Mouse (Mus musculus): ENCODE results near the gene Nacad. TPM values are rescaled to one million over a fixed set of nuclear protein-coding genes. Genes with fewer than 3 reads are reported as not detected.
A peak's percentile ranks its signal among the peaks of the same experiment; 100 is the strongest.

Nacad gene
- total and polyA plus RNA-seq, 2 experiments from 2014 or later = 56.7 to 84.9 TPM

- WGBS = 76% methylated on average over 6 of the region's 6 CpGs
- TF ChIP-seq CTCF (IDR thresholded peaks at IDR 0.05; ENCODE audit: low read depth) = no peak
- Histone ChIP-seq H3K9ac (replicated peaks; ENCODE audit: low read length) (no peak overlapping the region), H3K27ac (no peak overlapping the region), H3K9me3 (ENCODE audit: low read length) (no peaks in the 10 kb centered on the region), H3K36me3 (ENCODE audit: insufficient read depth, low read length) (no peaks in the 10 kb centered on the region), H3K4me3 (ENCODE audit: low read length) (no peak overlapping the region), H3K4me2 (ENCODE audit: low read depth, low read length) (no peak overlapping the region), H3K27me3 (ENCODE audit: insufficient read depth, low read length) (no peaks in the 10 kb centered on the region), H3K4me1 (ENCODE audit: insufficient read depth, low read length) (no peaks in the 10 kb centered on the region)
- DNase-seq (ENCODE audit: low spot score) (no peak), ATAC-seq (no peak)
Measured at GRCm38 (mm10) chr11:6639072-6639471, 33.2 kb upstream of the Nacad start.

- DNase-seq (ENCODE audit: low spot score) = no peak
- Histone ChIP-seq H3K36me3 (ENCODE audit: insufficient read depth, low read length) (no peaks in the 10 kb centered on the region), H3K9ac (replicated peaks; ENCODE audit: low read length) (no peak within 1 kb of the TSS), H3K27ac (no peak within 1 kb of the TSS), H3K4me2 (ENCODE audit: low read depth, low read length) (no peak within 1 kb of the TSS), H3K9me3 (ENCODE audit: low read length) (no peaks in the 10 kb centered on the region), H3K27me3 (ENCODE audit: insufficient read depth, low read length) (no peaks in the 10 kb centered on the region), H3K4me1 (ENCODE audit: insufficient read depth, low read length) (no peaks in the 10 kb centered on the region), H3K4me3 (ENCODE audit: low read length) (no peak within 1 kb of the TSS)
- no peak for TF ChIP-seq CTCF (IDR thresholded peaks at IDR 0.05; ENCODE audit: low read depth)
- ATAC-seq = no peak
- WGBS = 96% methylated on average over 4 of the region's 4 CpGs
Measured at GRCm38 (mm10) chr11:6638537-6638936, 32.7 kb upstream of the Nacad start, which contains the start of gene Wap. Gene Wap (minus strand): TSS chr11:6638637.

DNA sequence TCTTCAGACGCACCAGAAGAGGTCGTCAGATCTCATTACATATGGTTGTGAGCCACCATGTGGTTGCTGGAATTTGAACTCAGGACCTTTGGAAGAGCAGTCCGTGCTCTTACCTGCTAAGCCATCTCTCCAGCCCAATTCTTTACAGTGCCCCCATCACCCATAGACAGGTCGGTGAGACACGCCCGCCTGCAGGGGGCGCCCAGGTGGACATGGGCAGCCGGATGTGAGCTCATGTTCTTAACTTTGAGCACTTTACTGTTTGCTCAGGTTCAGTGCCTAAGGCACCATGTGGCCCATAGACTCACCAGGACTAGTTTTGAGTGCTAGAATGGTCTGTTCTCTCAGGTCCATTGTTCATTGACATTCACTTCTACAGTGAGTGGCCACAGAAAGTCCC lies 30.3 kb upstream of the Nacad start:
- 76% methylated on average over 8 of the region's 8 CpGs for WGBS
- ATAC-seq = no peak
- no peak for TF ChIP-seq CTCF (IDR thresholded peaks at IDR 0.05; ENCODE audit: low read depth)

GRCm38 (mm10) chr11:6629655-6630054 lies 23.8 kb upstream of the Nacad start:
- H3K9ac ChIP-seq (replicated peaks; ENCODE audit: low read length) = no peak overlapping the region
- no peaks in the 10 kb centered on the region for H3K9me3 ChIP-seq (ENCODE audit: low read length)
- H3K36me3 ChIP-seq (ENCODE audit: insufficient read depth, low read length) = no peaks in the 10 kb centered on the region
- no peak overlapping the region for H3K27ac ChIP-seq
- no peak overlapping the region for H3K4me3 ChIP-seq (ENCODE audit: low read length)
- H3K27me3 ChIP-seq (ENCODE audit: insufficient read depth, low read length) = no peaks in the 10 kb centered on the region
- peaks cover 5% of the 10 kb centered on the region for H3K4me1 ChIP-seq (ENCODE audit: insufficient read depth, low read length)
- DNase-seq (ENCODE audit: low spot score) (peak; percentile 21), ATAC-seq (no peak)
- no peak overlapping the region for H3K4me2 ChIP-seq (ENCODE audit: low read depth, low read length)
- peak; percentile 39 for TF ChIP-seq CTCF (IDR thresholded peaks at IDR 0.05; ENCODE audit: low read depth)

More for the DNA sequence above, 30.3 kb upstream of the Nacad start:
- no peak overlapping the region for H3K27ac ChIP-seq
- no peak overlapping the region for H3K9ac ChIP-seq (replicated peaks; ENCODE audit: low read length)
- H3K27me3 ChIP-seq (ENCODE audit: insufficient read depth, low read length) = no peaks in the 10 kb centered on the region
- H3K4me1 ChIP-seq (ENCODE audit: insufficient read depth, low read length) = no peaks in the 10 kb centered on the region
- no peak for DNase-seq (ENCODE audit: low spot score)
- no peak overlapping the region for H3K4me2 ChIP-seq (ENCODE audit: low read depth, low read length)
- H3K4me3 ChIP-seq (ENCODE audit: low read length) = no peak overlapping the region
- H3K9me3 ChIP-seq (ENCODE audit: low read length) = no peaks in the 10 kb centered on the region
- no peaks in the 10 kb centered on the region for H3K36me3 ChIP-seq (ENCODE audit: insufficient read depth, low read length)

- peak; percentile 71 for TF ChIP-seq CTCF (IDR thresholded peaks at IDR 0.05; ENCODE audit: low read depth)
- Histone ChIP-seq H3K27me3 (ENCODE audit: insufficient read depth, low read length) (no peaks in the 10 kb centered on the region), H3K27ac (no peak overlapping the region), H3K4me2 (ENCODE audit: low read depth, low read length) (no peak overlapping the region), H3K9me3 (ENCODE audit: low read length) (no peaks in the 10 kb centered on the region), H3K4me1 (ENCODE audit: insufficient read depth, low read length) (peaks cover 8% of the 10 kb centered on the region), H3K4me3 (ENCODE audit: low read length) (no peak overlapping the region), H3K36me3 (ENCODE audit: insufficient read depth, low read length) (peaks cover 5% of the 10 kb centered on the region; the same call in 1 of the 2 replicates), H3K9ac (replicated peaks; ENCODE audit: low read length) (no peak overlapping the region)
- DNase-seq (ENCODE audit: low spot score) (peak; percentile 50), ATAC-seq (no peak)
- 12% methylated on average over 4 of the region's 4 CpGs for WGBS
Measured at GRCm38 (mm10) chr11:6628568-6628967, 22.7 kb upstream of the Nacad start.

GRCm38 (mm10) chr11:6627731-6628130 lies 21.9 kb upstream of the Nacad start:
- no peak overlapping the region for H3K4me2 ChIP-seq (ENCODE audit: low read depth, low read length)
- H3K27ac ChIP-seq = no peak overlapping the region
- H3K27me3 ChIP-seq (ENCODE audit: insufficient read depth, low read length) = no peaks in the 10 kb centered on the region
- peaks cover 6% of the 10 kb centered on the region; the same call in 1 of the 2 replicates for H3K36me3 ChIP-seq (ENCODE audit: insufficient read depth, low read length)
- no peaks in the 10 kb centered on the region for H3K9me3 ChIP-seq (ENCODE audit: low read length)
- TF ChIP-seq CTCF (IDR thresholded peaks at IDR 0.05; ENCODE audit: low read depth) = no peak
- H3K4me1 ChIP-seq (ENCODE audit: insufficient read depth, low read length) = peaks cover 8% of the 10 kb centered on the region
- ATAC-seq (no peak), DNase-seq (ENCODE audit: low spot score) (no peak)
- H3K4me3 ChIP-seq (ENCODE audit: low read length) = no peak overlapping the region
- 93% methylated on average over 4 of the region's 4 CpGs for WGBS
- H3K9ac ChIP-seq (replicated peaks; ENCODE audit: low read length) = no peak overlapping the region

- TF ChIP-seq CTCF (IDR thresholded peaks at IDR 0.05; ENCODE audit: low read depth) = no peak
- H3K4me3 ChIP-seq (ENCODE audit: low read length) = peak overlapping the region; percentile 77
- peak overlapping the region; percentile 91 for H3K27ac ChIP-seq
- ATAC-seq (peak; percentile 28), DNase-seq (ENCODE audit: low spot score) (no peak)
- 14% methylated on average over 16 of the region's 16 CpGs for WGBS
- H3K4me2 ChIP-seq (ENCODE audit: low read depth, low read length) = peak overlapping the region; percentile 80
- H3K27me3 ChIP-seq (ENCODE audit: insufficient read depth, low read length) = no peaks in the 10 kb centered on the region
- peaks cover 15% of the 10 kb centered on the region; the same call in 1 of the 2 replicates for H3K36me3 ChIP-seq (ENCODE audit: insufficient read depth, low read length)
- peaks cover 8% of the 10 kb centered on the region for H3K4me1 ChIP-seq (ENCODE audit: insufficient read depth, low read length)
- H3K9ac ChIP-seq (replicated peaks; ENCODE audit: low read length) = peak overlapping the region; percentile 72
- H3K9me3 ChIP-seq (ENCODE audit: low read length) = no peaks in the 10 kb centered on the region
Measured at GRCm38 (mm10) chr11:6626388-6626772, 20.5 kb upstream of the Nacad start.
